Mouse (Mus musculus) CD4-positive, CD25-positive, alpha-beta regulatory T cell, adult 2 months (primary cell): ENCODE measurements around the gene Lyrm1.

Source experiments
- DNase-seq: peaks from one replicate; pipeline ENCODE4 v3.0.0-alpha.2; 2012; ENCODE audit warnings: low read depth, low spot score

Lyrm1 gene

GRCm38 (mm10) chr7:119887887-119888286, 7.8 kb upstream of the Lyrm1 start:
- no peak for DNase-seq

GRCm38 (mm10) chr7:119892198-119892597, 3.5 kb upstream of the Lyrm1 start:
- no peak for DNase-seq

GRCm38 (mm10) chr7:119892742-119893141, 2.9 kb upstream of the Lyrm1 start:
- no peak for DNase-seq

- no peak for DNase-seq
These were observed 680 bp upstream of the Lyrm1 start for GRCm38 (mm10) chr7:119894818-119895544.

- DNase-seq: no peak
These were observed 2.0 kb downstream of the Lyrm1 start for GRCm38 (mm10) chr7:119897521-119898109.

- DNase-seq: no peak
These were observed 2.7 kb downstream of the Lyrm1 start for GRCm38 (mm10) chr7:119898247-119898856.

GRCm38 (mm10) chr7:119899386-119900057, 3.9 kb downstream of the Lyrm1 start:
- no peak for DNase-seq

GRCm38 (mm10) chr7:119906523-119907215, 11.0 kb downstream of the Lyrm1 start:
- no peak for DNase-seq

- DNase-seq: no peak
These were observed 16.1 kb downstream of the Lyrm1 start for GRCm38 (mm10) chr7:119911727-119912126.

GRCm38 (mm10) chr7:119920457-119920856, 24.8 kb downstream of the Lyrm1 start:
- DNase-seq: no peak

GRCm38 (mm10) chr7:119921054-119921453, 25.4 kb downstream of the Lyrm1 start:
- DNase-seq: no peak

GRCm38 (mm10) chr7:119928783-119929440, 33.3 kb downstream of the Lyrm1 start:
- DNase-seq: no peak

GRCm38 (mm10) chr7:119936321-119936720, 40.7 kb downstream of the Lyrm1 start:
- no peak for DNase-seq

- no peak for DNase-seq
These were observed 41.4 kb downstream of the Lyrm1 start for GRCm38 (mm10) chr7:119937036-119937435.

GRCm38 (mm10) chr7:119941569-119941968, 45.9 kb downstream of the Lyrm1 start:
- DNase-seq: no peak

- no peak for DNase-seq
These were observed 58.4 kb downstream of the Lyrm1 start for GRCm38 (mm10) chr7:119954047-119954446.

GRCm38 (mm10) chr7:119957421-119957820, 61.8 kb downstream of the Lyrm1 start:
- DNase-seq: no peak

- DNase-seq: no peak
These were observed 63.4 kb downstream of the Lyrm1 start for GRCm38 (mm10) chr7:119959091-119959490.

GRCm38 (mm10) chr7:119959491-119959890, 63.8 kb downstream of the Lyrm1 start:
- no peak for DNase-seq

GRCm38 (mm10) chr7:119960006-119960405, 64.3 kb downstream of the Lyrm1 start:
- DNase-seq: no peak

GRCm38 (mm10) chr7:119960546-119960945, 64.9 kb downstream of the Lyrm1 start:
- DNase-seq: no peak
